Mouse (Mus musculus): Measurements from ENCODE around the gene Csnk2a2.
A peak's percentile ranks its signal among the peaks of the same experiment; 100 is the strongest.

The Csnk2a2 gene

DNA sequence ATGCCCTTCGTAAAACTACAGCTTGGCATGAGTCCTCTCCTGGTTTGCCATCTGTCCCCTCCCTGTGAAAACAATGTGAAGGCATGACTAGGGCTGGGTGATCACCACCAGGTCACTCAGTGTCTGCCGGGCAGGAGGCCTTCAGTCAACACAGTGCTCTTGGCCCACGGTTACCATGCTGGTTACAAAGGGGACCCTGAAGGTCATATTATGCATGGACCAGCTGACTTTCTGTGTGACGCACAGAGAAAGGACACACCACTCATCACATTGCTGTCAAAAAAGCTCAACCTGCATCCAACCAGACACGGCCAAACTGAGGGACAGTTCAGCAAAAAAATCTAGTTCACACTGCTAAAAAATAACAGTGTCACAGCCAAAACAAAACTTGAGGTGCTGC is at the start of gene Csnk2a2:
Csnk2a2 (minus strand) TSS at position 34 of the 400 bp plus-strand sequence.
- DNase-seq (ENCODE audit: low spot score), result no peak

DNA sequence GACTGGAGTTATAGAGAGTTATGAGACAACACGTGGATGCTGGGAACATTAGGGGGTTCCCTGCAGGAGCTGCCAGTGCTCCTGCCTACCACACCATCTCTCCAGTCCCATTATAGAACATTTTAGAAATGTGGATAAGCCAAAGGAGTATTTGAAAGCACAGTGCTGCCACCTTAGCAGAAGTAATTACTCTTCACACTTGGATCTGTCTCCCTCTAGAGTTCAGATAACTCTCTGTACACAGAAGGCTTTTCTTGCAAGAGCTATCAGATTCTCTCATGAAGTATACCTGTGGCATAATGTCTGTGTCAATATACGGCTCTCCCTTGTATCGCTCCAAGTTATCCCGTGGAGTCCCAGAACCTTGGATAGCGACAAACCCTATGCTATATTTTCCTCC is 49.6 kb upstream of the Csnk2a2 start:
- DNase-seq (ENCODE audit: low spot score), result no peak

DNA sequence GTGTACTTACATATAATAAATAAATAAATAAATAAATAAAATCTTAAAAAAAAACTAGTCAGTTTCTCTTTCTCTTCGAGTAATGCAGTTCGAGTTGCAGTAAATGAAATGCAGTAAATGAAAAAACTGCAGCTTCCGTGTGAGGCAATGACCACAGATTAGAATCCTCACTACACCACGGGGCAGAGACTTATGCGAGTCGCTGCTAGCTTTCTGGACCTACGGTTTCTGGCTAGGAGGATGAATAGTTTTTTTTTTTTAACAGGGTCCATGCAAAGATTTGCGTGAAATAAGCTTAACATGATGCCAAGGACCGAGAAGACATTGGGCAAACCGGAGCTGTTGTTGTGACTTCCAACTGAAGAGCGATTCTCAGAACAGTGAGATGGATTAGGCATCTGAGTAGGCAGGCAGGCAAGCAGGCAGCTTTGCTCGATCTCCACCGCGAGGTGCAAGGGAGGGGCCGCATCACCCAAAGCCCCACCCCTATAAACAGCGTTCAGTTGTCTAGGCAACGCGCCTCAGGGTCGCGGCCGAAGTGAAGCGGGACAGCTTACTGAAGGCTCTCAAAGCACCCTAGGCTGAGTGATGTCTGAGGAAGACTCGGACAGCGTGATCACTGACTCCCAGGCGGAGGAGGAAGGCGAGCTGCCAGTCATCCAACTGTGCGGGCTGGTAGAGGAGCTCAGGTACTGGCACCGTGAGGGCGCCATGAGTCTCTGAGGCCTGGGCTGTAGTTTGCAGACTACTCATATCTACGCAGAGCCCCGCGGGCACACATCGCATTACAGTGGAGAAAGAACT is 43.9 kb upstream of the Csnk2a2 start, which contains the start of gene Ccdc113:
Ccdc113 (plus strand) TSS at position 502 of the 804 bp plus-strand sequence.
- peak; percentile 46 for DNase-seq (ENCODE audit: low spot score)

DNA sequence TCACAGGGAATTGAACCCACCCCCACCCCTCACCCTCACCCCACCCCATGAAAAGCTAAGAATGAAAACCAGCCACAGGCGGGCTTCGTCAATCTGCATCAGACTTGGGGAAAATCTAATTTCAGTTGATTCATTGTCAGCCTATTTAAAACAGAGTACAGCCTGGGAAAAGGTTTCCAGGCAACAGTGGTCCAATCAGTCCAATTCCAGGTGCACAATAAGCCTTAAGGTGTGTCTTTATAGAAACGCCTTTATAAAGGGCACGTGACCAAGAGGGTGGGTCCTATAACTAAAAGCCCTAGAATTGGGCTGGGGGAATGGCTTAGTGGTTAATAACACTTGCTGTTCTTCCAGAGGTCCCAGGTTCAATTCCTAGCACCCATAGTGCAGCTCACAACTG is 42.4 kb upstream of the Csnk2a2 start:
- DNase-seq (ENCODE audit: low spot score), result no peak

DNA sequence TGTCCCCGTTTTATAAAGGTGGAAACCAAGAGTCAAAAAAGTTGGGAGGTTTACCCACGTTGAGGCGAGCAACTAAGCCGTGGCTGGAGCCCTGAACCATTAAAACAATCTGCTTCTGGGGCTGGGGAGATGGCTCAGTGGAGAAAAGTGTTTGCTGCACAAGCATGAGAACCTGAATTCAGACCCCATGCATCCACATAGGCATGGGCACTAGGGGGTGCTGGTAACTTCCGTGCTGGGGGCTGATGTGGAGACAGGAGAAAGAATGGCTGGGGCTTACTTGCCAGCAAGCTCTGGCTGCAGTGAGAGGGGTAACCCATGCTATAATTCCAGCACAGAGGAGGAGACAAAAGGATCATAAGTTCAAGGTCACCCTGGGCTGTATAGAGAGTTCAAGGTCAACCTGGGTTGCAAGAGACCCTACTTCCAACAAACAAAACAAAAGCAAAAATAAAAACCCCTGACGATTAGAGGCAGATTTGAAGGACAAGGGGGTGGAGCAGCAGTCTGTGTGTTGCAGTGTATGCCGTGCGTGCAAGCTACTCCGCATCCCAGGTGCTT is 39.0 kb upstream of the Csnk2a2 start:
- no peak for DNase-seq (ENCODE audit: low spot score)

DNA sequence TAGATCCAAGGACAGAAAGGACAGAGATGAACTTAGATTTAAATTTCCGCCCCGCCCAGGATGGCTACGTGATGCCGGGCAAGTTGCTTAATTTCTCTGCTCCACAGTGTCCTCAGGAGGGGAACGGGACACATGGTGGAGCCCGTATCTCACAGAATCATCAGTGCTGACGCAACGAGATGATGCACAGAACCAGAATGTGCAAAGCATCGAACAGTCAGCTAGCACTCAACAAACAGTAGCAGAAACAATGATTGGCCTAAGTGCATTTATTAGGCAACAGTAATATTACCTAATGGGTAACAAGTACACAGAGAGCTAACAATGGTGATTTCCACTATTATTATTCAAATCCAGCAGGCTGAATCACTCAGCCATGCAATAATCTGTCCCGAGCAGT is 38.4 kb upstream of the Csnk2a2 start:
- no peak for DNase-seq (ENCODE audit: low spot score)

DNA sequence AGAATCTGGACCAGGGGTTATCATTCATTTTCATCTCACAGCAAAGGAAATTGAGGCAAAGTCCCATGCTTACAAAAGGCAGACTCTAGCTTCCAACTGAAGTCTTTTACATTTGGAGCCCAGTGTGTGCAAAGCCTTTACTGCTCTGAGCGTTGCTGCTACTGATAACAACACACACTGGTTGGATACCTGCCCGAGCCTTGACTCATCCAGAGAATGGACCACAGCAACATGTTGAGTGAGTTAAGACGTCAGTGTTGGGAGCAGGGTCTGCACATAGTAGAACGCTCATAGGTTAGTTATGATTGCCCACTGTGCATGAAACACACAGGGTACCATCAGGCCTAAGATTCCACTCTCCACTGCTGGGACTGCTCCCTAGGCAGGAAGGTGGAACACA is 34.2 kb upstream of the Csnk2a2 start:
- DNase-seq (ENCODE audit: low spot score), result no peak

DNA sequence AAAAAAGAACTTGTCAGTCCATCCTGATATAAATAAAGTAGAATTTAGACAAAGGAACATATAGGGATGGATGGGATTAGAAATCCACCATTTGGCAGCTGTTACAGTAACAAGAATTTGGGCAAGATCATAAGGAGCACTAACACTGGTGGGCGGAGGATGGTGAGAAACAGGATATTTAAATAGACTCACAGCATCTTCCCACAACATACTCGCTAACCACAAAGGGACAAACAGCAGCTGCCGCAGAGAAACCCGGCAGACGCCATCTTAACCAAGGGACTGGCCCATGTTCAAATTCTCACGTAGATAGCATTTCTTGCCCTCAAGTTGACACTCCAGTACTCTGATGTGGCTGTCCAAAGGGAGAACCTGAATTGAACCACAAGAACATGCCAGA is 27.1 kb upstream of the Csnk2a2 start:
- DNase-seq (ENCODE audit: low spot score), result no peak

DNA sequence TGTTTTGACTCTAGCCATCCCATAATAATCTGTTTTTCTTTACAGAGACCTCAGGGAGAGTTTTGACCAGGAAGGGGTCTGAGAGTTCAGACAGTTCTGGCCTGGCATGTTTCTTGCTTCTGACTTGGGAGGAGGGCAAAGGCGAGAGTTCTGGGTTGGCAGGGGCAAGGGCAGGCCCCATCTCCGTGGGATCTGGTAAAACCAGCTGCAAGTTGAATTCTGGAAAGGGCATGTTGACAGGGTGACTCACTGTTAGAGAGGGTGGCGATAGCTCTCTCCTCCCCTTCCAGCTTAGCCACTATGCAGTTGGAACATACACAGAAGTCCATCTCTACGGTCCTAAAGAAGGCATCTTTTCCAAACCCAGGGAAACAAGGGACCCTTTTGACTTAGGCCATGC is 23.4 kb upstream of the Csnk2a2 start:
- no peak for DNase-seq (ENCODE audit: low spot score)

DNA sequence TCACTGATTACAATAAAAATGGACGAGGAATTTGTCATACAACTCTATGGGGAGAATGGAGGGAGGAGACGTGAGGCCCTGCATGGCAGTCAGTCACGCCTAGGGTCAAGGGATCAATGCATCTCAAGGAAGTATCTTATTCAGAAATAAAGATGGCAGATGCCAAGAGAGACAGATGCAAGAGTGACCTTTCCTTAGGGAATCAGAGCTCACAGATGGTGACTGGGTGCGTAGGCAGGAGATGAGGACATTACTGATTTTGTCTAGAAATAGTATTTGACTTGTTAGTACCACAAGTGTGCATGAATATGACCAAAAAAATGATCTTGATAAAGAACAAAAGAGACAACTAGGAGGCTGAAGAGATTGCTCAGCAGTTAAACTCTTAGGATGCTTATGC is 22.4 kb upstream of the Csnk2a2 start:
- peak; percentile 28 for DNase-seq (ENCODE audit: low spot score)

DNA sequence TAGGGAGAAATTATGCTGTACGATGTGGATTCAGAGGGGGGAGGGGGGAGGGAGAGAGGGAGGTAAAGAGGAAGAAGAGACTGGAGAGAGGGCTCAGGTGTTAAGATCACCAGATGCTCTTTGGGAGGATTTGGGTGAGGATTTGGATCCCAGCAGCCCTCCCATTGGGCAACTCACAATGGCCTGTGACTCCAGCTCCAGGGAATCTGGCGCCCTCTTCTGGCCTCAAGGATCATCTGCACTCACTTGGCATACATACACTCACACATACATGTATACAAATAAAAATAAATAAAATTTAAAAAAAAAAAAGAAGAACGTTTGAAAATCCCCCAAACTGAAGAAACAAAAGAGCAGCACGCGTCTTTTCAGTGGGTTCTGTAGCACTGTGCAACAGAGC is 16.4 kb upstream of the Csnk2a2 start:
- DNase-seq (ENCODE audit: low spot score), result no peak

DNA sequence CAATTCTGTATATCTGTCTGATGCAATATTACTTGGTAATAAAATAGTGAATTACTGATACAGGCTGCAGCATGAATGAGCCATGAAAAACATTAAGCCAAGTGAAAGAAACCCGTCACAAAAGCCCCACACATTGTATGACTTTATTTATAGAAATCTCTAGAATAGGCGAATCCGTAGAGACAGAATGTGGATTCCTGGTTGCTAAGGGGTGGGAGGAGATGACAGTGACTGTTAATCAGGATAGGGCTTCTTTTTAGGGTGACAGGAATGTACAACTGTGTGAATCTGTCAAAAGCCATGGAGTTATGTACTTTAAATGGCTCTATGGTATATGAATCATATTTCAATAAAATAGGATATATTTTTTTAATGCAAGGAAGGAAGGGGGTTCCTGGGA is 15.8 kb upstream of the Csnk2a2 start:
- peak; percentile 23 for DNase-seq (ENCODE audit: low spot score)

DNA sequence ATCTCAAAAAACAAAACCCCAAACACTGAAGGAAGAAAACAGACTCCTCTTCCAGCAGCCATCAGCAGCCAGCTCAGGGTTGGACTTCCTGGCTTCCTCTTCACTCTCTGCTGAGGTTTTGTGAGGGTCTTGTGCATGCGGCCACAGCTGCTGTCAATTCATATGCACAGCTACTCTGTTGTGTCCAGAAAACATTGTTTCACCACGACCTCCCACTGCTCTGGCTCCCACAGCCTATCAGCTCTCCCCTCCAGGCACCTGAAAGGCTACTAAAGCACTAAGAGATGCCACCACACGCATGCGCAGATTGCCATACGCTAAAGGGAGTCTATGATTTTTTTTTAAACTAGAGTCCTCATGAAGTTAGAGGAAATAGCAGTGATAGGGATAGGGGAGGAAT is 15.0 kb upstream of the Csnk2a2 start:
- no peak for DNase-seq (ENCODE audit: low spot score)

DNA sequence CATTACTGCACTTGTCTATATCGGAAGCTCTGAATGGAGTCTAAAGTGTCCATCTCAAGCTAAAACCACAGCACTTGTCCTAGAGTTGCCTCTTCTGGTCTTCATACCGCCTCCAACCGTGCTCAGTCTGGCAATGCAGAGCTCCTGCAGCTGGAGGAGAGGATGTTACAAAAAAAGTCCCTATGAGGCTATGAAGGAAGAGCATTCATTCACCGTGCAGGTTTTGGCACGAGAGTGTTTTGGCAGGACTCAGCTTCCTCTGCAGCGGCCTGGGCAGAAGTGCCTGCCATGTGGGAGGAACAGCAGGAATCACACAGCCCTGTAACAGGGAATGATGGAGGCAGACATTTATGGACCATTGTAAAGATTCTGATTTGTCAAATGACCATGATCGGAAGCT is 12.6 kb upstream of the Csnk2a2 start:
- no peak for DNase-seq (ENCODE audit: low spot score)

DNA sequence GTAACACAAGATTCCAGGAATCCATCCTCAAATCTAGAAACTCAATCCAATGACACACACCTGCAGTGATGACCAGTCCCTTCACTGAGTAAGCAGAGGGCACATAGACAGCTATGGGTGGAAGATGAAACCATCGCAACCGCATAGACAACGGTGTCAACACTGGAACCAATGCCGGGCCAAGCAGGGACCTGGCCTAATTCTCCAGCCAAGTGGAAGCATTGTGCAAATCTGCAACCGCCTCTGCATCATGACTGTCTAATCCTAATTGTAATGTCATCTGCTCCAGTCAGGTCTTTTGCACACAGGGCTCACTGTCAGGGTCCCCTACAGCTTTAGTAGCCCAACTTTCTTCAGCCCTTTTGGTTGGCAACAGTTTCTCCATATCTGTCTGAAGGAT is 10.6 kb upstream of the Csnk2a2 start:
- DNase-seq (ENCODE audit: low spot score), result no peak

DNA sequence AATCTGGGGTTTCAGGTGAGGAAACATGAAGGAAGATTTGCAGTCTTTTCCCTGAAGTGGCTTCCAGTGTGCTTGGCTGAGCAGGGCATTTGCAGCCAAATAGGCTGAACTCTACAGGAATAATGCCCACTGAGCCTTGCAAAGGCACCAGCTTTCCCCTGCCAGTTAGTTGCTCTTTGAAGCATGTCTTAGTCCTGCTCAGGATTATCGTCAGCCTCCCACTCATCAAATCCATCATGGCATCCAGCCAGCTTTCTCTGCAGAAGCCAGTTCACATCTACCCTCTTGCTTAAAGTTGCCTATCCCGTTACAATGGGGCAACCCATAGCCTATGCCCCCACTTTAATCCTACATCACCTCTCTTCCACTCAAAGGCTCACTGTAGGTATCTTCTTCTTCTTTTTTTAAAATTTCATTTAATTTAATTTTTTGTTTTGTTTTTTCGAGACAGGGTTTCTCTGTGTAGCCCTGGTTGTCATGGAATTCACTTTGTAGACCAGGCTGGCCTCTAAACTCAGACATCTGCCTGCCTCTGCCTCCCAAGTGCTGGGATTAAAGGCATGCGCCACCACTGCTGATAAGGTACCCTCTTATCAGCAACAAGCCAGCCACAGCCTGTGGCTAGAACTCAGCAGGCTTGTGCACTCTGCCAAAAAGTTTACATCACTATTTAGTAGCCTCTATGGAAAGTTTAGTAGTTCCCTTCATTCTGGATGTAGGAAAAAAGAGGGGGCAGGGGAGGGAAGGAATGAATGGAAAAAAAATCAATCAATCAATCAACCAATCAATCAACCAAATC is 9.6 kb upstream of the Csnk2a2 start:
- no peak for DNase-seq (ENCODE audit: low spot score)

DNA sequence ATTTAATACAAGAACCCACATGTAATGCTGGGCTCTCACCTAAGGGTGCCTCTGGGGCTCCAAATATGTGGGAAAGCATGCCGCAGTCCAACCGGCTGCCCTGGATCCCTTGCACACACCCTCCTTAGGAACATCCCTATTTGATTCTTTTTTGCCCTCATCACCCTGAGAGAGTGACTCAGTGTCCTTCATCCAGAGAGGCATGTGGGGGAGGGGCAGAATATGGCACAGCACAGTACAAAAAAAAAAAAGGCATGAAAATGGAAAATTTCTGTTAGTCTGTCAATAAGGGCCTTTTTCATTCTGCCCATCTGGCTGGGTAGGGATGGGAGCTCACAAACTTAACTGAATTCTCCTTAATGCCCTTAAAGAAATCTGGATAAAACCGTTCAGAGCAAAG is 8.0 kb upstream of the Csnk2a2 start:
- no peak for DNase-seq (ENCODE audit: low spot score)

DNA sequence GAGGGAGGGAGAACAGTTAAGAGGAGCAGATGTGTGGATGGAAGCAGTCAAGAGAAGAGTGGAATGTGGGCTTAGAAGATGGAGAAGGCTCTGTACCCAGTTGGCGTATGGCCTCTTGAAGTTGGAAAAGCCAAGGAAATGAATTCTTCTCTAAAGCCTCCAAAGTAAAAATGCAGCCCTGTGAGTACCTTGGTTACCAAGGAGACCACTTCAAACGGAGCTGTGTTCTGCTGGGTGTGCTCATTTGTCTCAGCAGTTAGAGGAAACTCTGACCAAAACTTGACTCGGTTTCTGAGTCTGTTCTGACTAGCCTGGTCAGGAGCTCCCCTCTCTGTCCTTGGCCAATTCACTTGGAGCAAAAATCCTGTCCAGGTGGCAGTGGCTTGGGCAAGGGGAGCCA is 6.6 kb upstream of the Csnk2a2 start:
- DNase-seq (ENCODE audit: low spot score), result no peak

DNA sequence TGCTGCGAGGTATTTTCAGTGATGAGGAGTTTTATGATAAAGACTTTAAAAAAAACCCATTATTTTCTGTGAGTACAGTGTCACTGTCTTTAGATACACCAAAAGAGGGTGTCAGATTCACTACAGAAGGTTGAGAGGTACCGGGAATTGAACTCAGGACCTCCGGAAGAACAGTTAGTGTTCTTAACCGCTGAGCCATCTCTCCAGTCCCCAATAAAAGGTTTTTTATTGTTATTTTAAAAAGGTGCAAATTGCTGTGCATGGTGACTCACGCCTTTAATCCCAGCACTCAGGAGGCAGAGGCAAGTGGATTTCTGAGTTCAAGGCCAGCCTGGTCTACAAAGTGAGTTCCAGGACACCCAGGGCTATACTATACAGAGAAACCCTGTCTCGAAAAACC is 5.6 kb upstream of the Csnk2a2 start:
- no peak for DNase-seq (ENCODE audit: low spot score)

DNA sequence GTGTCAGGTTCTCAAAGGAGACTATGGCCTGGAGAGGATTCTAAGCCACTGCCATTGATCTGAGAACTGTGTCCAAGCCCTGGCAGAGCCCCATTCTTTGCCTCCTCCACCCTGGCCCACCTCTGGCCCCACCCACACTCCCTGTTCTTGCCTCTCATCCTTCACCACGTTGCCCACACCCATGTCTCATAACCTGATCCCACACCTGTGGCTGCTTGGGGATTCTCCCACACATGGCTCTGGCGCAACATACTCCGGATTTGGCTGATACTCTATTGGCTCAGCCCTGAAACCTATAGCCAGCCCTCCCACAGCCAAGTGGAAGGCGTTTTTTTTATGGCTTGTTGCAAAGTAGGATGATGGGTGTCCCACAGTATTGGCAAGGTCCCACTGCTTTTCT is 2.2 kb upstream of the Csnk2a2 start:
- DNase-seq (ENCODE audit: low spot score), result no peak

DNA sequence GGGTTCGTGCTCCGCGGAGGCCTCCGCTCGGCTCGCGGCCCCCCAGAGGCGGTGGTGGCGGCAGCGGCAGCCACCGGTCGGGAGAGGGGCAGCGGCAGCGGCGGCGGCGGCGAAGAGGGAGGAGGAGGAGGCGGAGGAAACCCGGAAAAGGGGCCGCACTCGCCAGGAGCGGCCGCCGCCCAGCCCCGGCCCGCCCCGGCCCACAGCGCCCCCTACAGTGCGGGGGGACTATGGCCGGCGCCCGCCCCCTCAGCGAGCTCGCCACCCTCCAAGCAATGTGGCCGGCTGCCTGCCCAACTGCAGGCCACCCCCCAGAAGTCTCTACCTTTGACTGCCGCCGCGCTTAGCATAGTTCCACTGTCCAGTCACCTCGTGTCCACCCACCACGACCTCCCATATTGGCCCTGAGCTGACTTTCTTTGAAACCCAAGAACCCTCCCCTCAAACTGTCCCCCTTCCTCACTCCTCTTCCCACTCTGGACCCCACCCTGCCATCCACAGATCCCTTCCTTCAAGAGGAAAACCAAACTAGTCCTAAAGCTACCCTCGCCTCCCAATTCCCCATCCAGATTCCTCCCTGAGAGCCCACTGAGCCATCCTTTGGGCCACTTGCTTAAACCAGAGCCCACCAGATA is 1.0 kb downstream of the Csnk2a2 start:
- DNase-seq (ENCODE audit: low spot score), result peak; percentile 78

DNA sequence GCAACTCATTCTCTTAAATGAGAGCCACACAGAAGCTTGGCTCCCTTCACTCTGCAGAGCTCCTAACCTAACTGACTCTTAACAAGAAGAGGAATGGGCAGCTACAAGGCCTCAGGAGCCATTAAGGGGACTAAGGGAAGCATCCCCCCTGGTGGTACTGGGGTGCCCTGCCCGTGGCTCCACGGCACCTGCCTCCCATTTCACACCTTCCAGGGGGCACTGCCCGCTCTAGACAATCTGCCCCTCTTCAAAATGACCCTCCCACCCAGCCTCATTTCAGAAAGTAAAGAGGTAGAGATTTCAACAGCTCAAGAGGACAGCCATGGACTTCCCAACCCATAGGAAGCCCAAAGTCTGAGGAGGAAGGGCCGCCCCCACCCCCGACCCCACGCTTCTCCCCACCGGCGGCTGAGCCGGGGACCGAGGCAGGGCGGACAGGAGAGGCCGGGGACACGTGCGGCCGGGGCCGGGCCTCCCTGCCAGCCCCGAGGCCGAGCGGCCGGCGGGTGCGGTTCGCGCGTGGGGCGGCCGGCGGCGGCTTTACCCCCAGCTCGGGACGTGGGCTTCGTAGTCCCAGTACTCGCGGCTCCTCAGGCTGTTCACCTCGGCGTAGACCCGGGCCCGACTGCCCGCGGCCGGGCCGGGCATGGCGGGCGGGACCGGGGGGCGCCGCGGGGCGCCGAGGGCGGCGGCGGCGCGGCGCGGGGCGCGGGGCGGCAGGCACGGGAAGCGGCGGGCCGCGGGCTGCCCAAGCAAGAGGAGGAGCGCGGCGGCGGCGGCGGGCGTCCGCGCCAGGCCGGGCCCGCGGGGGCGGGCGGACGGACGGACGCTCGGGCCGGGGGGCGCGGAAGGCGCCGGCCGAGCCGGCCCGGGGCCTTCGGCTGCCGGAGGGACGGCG is 1.8 kb downstream of the Csnk2a2 start:
- no peak for DNase-seq (ENCODE audit: low spot score)

Measured in layer of hippocampus, adult 11-12 months (tissue).